Mouse (Mus musculus): ENCODE results near the gene Car5b. TPM values are rescaled to one million over a fixed set of nuclear protein-coding genes. Genes with fewer than 3 reads are reported as not detected.

Gene Car5b
- under 1 TPM in 1 of 2 experiments, not detected in 1; 0.41 TPM for total RNA-seq (2023)

DNA sequence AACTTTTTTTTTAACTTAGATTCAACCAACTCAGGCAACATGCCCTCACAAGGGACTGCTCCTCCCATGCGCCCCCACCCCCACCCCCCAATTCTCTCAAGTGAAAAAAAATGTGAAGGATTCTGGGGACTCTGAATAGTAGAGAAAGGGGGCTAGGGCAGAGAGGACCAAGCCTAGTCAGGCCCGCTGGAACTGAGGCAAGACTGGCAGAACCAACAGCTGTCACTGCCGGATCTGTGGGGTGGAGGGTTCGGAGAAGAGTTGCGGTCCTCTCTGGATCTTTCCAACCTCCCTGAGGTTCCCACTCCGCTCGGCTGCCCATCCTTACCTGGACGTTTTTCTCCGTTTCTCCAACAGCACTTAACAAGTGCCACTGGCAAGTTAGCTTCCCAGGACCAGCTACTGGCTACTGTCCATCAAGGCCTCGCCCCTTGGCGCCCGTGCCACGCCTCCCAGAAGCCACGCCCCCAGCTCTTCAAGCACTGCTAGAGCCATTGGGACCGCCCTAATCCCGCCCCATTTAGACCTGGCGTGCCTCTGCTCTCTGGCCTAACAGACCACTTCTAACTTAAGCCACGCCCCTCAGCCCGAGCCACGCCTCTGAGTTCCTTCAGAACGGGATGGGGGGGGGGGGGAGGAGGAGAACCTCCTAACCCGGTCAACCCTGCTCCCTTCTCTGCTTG is at the start of gene Car5b:
Gene Car5b, minus strand, starts transcription at position 391 of the 683 bp plus-strand sequence.

DNA sequence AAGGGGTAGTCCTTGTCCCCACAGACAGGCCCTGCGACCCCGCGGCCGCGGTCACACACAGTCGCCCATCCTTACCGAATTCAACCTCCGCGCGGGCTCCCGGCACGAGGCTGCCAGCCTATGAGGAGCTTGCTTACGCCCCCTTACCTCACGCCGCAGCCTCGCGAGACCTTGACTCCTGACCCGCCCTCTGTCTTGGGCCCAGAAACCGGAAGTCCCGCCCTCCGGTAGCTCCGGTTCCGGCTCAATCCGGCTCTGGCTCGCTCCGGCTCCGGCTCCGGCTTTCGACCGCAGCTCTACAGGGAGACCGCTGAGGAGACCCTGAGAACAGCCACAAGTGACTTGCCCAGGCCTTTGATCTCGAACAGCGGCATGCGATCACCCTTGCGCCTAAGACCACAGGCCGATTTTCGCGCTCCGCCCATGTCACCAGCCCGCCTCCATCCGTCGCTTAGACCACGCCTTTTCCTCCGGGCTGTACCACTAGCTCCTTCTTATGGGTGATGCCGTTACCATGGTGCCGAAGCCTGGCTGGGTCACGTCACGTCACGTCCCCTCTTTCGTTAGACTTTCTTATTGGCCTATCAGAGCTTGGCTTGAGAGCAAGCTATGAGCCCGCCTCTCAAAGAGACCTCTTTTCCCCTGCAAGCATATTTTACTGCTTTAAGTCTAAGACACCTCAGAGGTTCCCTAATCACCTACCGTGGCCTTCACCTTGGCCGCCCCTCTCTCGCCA is 48.4 kb upstream of the Car5b start, which contains the start of gene Siah1b:
Gene Siah1b, minus strand, starts transcription at position 454 of the 736 bp plus-strand sequence.

DNA sequence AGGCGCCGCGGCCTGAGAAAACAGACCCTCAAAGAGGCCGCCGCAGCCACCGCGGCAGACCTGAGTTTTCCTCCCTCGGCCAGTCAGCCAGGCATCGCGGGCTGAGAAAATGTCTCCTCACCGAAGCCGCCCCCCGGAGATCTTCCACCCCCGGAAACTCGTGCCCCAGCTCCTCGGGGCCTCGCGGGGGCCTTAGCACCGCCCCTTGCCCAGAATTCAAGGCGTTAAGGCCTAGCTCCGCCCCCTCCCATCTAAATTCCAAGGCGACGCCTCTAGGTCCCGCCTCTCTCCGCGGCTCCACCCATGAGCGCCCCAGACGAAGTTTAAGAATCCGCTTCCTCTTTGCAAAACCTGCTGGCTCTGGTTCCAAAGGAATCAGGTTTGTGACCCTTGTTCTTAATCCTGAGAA is 69.3 kb downstream of the Car5b start, which contains the start of gene Zrsr2:
Gene Zrsr2, minus strand, starts transcription at position 195 of the 409 bp plus-strand sequence.

Other genes starting within 250 kb of the Car5b start
- gene Ap1s2, start 119.0 kb downstream of the Car5b start, total RNA-seq (2023), result 10 to 100 TPM; 14.2 to 15.4 TPM
- gene Zrsr2, start 69.3 kb downstream of the Car5b start, total RNA-seq (2023), result 10 to 100 TPM; 63.6 to 80.2 TPM
- 1 to 10 TPM; 7.0 to 7.2 TPM for gene Siah1b, start 48.5 kb upstream of the Car5b start, total RNA-seq (2023)
- gene Cltrn, start 60.8 kb upstream of the Car5b start, total RNA-seq (2023), result not detected
- not detected for gene Ace2, start 111.3 kb upstream of the Car5b start, total RNA-seq (2023)
- gene Bmx, start 230.2 kb upstream of the Car5b start, total RNA-seq (2023), result not detected
- gene Pir, start 241.4 kb upstream of the Car5b start, total RNA-seq (2023), result not detected